Mouse (Mus musculus) urinary bladder, postnatal 14 days (tissue): ENCODE measurements around the gene Mtrr.

ENCODE experiments used
- DNase-seq: peaks from one replicate; pipeline ENCODE4 v3.0.0; 2021; ENCODE audit warnings: low spot score

Mtrr gene

DNA sequence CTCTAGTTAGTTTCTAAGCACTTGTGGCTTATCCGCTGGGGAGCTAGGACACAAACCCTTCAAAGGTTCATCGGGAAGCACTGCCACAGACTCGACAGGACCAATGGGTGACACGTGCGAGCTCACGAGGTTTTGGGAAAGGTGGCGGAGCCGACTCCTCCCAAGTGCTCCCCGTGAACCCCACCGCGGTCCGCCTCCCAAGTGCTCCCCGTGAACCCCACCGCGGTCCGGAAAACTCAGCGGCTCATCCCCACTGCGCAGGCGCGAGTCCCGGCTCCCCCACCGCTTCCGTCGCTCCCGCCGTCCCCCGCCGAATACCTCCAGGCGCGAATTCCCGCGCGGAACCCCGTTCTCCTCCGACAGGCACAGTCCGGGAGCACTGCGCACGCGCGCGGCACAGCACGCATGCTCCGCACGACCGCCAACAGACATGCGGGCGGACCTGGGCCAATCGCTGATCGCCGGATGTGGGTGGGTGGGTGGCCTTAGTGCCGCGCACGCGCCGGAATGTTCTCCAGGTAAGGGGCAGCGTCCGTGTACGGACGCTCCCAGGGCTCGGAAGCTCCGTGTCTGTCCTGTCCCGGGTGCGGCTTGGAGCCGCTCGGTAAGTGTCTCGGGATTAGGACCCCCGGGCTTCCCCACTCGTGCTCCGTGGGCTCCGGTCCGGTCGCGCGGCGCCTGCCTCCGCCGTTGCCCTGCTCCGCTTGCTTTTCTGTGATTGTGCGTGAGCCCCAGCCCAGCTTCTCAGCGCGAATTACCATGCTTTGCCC lies at the start of gene Mtrr, which contains the start of gene Fastkd3:
TSS of gene Mtrr (minus strand) at position 403 of the 770 bp plus-strand sequence.
TSS of gene Fastkd3 (plus strand) at position 488 of the 770 bp plus-strand sequence.
- peak; percentile 98 for DNase-seq

DNA sequence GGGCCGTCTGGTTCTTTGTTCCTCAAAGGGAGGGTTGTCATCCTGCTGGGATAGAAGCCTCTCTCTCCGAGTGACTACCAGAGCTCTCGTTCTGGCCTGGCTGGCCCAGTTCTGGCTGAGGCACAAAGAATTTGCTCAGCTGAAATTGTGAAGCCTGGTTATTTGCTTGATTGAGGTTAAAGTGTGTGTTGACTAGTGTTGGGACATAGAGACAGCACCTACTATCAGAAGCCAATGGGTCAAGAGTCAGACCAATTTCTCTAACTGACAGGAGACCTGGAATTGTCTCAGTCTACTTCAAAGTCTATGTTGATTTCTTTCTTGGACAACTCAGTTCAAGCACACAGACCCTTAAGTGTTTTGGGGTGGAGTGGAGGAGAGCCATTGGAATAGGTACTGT lies 45.1 kb upstream of the Mtrr start:
- no peak for DNase-seq

DNA sequence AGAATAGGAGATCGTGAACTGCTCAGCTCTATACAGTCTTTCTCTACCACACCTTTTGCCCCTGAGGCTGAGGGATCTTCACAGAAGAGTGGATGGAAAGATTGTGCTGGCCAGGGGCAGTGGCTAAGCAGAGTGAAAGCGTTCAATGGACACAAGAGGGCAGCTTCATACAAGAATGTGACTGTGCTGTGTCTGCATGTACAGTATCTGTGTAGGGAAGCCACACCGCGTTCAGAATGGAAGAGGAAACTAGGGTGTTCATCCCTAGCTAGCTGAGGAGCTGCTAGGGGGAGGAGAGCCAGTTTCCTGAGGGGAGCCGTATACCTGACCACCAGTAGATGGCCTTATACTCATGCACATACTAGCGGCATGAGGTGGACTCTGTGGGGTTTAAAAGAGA lies 40.8 kb upstream of the Mtrr start:
- DNase-seq = no peak

DNA sequence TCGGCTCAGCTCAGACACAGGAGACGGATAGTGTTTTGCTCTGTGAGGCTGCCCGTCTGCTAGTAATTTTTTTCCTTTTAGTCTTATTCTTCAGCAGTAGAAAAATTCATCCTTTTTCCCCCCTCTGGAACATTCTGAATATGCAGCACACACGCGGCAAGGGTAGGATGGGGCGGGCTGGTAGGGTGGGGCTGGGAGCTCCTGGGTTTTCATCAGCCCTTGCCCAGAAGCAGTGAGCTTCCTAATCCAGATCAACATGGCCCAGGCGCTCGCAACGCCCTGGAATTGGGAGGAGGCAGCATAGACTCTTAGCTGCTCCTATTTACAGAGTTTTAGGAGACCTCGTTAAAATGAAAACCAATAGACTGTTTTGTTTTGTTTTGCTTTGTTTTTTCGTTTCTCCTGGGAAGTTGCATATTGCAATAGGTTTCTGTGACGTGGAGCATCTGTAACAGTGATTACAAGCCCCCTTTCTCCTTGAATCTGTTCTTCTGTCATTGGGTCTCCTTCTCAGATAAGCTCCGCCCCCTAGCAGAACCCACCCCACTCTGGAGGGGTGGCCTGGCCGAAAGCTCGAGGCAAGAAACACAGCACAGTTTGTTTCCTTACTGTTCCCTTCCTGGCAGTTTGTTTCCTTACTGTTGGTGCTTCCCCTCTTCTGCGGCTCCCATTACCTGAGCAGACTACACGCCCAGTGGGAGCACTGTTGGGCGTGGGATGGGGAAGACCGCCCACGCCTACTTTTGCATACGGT lies 25.9 kb upstream of the Mtrr start:
- DNase-seq = no peak

DNA sequence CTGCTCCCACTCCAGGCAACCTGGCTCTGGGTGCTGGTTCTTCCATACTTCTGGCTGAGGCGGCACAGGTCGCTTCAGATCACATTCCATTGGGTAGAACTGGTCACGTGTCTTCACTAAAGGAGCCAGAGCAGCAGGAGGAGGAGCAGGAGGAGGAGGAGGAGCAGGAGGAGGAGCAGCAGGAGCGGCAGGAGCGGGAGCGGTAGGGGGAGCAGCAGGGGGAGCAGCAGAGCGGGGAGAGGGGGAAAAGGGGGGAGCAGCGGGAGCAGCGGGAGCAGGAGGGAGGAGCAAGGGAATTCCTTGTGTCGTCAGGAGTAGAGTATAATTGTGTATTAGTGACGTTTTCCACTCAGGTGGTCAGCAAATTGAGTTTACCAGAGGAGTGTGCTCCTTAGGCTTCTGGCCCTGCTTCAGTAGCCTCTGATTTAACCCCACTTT lies 23.8 kb upstream of the Mtrr start:
- DNase-seq = peak; percentile 36

DNA sequence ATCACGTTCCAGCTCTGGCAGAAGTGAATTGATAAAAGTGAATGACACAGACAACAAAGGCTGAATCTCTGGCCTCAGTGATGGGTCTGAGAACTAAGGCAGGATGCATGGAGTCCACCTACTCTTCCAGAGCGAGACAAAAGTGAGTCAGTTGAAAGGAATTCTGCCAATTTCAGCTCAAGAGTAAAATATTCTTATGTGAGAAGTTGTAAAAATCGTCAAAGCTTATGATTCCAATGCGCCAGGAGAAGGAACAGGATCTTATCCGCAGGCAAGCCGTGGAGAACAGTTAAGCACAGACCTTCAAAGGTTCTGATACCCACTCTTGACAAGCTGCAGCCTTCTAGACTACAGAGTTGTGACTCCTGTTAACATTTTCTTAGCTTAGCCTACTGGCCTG lies 21.1 kb upstream of the Mtrr start:
- DNase-seq = no peak

DNA sequence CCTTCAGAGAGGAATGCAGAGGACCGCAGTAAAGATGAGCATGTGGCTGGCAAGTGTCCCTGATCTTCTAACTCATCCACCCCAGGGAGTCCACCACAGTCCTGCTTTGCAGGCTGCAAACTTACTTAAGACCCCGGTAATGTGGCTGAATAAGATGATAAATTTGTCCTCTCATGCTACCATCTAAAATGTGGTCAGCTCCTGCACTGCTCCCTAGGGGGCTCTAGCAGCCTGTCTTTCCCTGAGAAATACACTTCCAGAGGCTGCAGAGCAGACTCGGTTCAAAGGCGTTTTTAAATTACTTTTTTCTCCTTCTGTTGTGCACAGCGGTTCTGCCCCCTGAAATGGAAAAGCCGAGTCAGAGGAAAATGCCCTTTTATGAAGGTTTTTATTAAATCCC lies 19.2 kb upstream of the Mtrr start:
- DNase-seq = no peak

DNA sequence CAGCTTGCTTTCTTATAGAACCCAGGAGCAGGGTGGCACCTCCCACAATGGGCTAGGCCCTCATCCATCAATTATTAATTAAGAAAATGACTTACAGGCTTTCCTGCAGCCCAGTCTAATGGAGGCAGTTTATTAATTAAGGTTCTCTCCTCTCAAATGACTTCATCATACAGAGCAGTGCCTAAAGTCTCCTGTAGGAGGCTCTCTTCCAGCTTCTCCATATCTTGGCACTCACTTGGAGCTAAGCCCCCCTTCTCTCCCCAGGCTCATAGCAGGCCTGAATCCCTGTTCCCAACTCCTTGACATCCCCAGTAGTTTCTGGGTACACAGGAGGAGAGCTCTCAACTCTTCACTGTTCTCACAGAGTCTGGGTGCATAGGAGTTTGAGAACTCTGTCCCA lies 17.0 kb upstream of the Mtrr start:
- DNase-seq = no peak

DNA sequence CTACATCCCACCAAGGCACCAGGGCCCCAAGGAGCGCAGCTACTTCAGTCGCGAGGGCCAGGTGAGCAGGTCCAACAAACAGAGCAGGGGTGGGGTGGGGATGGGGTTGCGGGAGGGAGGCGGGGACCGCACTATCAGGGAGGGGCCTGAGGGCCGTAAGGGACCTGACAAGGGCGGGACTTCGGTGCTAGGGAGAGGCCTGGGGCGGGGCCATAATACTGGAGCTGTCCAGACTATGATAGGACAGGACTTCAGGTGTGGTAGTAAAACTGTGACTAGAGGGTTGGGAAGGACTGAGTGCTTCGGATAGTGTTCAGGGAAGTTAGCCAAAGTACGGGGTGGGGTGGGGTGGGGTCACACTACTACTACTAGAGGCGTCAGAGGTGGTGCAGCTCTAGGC lies 15.7 kb upstream of the Mtrr start:
- no peak for DNase-seq

DNA sequence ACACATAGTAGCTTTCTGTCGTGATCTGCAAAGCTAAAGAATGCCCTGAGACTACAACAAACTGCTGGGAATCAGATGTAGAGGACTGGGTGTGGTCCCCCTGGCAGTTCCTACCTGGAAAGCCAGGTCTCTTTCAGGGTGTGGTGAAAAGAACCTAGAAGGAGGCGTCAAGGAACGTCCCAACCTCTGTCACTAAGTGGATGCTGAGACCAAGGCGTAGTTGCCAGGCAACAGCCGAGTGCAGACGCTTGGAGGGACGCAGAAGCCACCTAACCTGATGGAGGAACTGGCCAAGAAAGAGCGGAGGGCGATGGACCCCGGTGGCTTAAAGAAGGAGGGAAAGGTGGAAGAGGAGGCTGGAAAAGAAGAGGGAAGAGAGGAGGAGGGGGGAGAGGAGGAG lies 15.2 kb upstream of the Mtrr start, which contains the start of gene 1700001L19Rik:
TSS of gene 1700001L19Rik (plus strand) at position 223 of the 400 bp plus-strand sequence.
- no peak for DNase-seq

DNA sequence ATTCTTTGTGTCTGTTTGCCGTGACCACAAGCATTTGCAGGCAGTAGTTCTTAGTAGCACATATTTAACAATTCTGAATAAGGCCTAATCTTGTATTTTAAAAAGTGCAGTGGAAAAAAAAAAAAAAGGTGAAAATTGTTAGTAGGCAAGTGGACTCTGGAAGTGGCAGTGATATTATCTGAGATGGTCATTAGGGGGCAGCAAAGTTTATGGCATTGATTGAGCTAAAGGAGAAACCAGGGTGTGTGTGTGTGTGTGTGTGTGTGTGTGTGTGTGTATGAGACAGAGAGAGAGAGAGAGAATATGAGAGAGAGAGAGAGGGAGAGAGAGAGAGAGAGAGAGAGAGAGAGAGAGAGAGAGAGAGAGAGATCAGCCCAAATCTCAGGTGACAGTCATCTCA lies 11.8 kb upstream of the Mtrr start:
- DNase-seq = no peak

DNA sequence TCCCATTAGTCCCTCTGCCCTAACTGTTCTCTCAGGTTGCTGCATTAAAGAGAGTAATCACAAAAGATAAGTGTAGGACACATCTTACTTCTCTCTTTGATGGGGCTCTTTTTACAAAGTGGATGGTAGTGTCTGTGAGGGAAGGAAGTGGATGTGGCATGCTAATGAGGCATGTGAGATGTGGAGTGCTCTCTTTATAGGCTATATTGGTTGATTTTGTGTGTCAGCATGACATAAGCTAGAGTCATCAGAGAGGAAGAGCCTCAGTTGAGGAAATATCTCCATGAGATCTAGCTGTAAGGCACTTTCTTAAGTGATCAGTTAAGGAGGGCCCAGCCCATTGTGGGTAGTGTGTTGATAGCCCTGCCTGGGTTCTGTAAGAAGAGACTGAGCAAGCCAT lies 6.4 kb upstream of the Mtrr start:
- DNase-seq = no peak

DNA sequence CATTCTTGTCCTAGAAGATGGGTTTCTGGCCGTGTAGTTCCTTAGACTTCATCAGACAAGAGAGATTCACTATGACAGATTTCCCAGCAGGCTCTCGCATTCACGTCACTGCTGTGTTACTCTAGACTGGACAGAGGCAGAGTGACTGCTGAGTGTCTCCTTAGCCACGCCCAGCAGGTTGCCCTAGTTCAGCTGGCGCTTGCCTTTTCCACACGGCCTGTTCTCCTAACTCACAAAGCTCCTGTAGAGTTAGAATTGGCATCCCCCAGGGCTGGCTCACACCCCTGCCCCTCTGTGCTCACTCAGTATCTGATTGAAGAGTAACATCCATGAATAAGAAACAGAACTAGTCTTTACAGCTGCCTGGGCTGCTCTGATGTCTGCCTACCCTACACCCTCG lies 3.5 kb upstream of the Mtrr start:
- DNase-seq = no peak

DNA sequence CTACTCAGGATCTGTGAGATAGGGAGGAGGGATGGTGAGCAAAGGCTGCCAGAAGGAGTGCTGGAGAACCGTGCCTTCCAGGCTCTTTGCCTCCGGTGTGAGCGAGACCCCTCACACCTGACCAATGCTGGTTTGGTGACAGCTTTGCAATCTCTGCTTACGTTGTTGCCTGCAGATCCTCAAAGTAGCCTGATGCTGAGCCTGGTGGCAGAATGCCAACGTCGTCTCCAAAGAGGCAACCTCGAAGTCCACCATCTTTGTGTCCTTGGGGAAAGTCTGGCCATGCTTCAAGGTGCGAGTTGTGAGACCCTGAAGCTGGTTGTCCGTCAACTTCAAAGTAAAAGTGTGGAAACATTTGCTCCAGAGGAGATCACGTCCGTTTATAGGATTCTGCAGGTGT lies 2.0 kb upstream of the Mtrr start:
- no peak for DNase-seq

DNA sequence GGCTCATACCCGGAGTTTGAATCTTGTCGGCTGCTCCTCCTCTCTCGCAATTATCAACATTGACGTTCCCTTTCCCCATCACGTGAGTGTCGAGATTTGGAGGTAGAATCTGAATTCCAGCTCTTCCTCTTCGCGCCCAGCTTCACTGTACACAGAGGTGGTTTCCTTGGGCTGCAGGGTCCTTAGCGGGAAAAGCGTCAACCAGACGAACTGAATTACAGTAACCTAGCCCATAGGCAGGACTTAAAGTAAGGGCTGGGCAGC lies 500 bp upstream of the Mtrr start:
- no peak for DNase-seq

DNA sequence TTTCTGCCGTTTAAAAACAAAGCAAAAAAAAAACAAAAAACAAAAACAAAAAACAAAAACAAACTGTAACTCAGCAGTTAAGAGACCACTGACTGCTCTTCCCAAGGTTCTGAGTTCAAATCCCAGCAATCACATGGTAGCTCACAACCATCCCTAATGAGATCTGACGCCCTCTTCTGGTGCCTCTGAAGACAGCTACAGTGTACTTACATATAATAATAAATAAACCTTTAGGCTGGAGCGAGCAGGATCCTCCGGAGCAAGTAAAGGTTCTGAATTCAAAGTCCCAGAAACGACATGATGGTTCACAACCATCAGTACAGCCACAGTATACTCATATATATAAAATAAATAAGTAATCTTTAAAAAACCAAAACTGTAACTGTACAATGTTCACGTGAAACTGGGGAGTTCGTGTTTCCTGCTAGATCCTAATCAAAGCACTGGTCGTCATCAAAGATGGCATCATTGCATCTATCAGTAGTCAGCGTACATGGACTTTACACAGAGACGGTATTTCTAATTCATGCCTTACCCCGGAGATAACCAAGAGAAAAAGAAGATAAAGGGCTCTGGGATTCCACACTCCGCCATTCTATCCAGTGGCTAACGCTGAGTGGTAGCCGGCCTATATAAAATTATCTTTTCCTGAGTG lies 736 bp downstream of the Mtrr start:
- DNase-seq = no peak

DNA sequence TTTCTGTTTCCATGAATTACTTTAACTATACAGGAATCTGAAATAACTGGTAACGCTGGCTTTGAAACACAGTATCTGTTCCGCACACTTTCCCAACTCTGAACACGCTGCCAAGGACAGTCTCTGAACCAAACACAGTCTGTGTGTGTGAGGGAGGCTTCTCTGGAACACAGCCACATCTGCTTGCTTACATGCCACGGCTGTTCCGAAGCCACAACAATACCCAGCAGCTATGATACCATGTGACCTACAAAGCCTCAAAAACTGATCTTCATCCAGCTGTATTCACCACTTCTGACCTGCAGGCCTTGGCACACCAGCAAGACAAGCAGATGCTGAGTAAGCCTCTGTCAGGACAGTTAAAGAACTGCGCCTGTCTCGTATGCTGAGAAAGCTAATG lies 4.0 kb downstream of the Mtrr start:
- peak; percentile 23 for DNase-seq

DNA sequence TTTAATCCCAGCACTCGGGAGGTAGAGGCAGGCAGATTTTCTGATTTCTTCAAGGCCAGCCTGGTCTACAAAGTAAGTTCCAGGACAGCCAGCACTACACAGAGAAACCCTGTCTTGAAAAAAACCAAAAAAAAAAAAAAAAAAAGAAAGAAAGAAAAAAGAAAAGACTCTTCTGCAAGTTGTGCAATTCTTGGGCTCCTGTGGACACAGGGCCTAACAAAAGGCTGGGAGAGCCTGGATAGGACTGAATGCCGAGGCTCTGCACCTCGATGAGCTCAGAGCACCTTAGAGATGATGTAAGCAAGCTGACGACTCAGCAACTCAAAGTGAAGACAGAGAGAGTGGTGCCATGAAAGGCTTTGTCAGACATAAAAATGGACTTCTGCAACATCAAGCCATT lies 7.6 kb downstream of the Mtrr start:
- DNase-seq = no peak

DNA sequence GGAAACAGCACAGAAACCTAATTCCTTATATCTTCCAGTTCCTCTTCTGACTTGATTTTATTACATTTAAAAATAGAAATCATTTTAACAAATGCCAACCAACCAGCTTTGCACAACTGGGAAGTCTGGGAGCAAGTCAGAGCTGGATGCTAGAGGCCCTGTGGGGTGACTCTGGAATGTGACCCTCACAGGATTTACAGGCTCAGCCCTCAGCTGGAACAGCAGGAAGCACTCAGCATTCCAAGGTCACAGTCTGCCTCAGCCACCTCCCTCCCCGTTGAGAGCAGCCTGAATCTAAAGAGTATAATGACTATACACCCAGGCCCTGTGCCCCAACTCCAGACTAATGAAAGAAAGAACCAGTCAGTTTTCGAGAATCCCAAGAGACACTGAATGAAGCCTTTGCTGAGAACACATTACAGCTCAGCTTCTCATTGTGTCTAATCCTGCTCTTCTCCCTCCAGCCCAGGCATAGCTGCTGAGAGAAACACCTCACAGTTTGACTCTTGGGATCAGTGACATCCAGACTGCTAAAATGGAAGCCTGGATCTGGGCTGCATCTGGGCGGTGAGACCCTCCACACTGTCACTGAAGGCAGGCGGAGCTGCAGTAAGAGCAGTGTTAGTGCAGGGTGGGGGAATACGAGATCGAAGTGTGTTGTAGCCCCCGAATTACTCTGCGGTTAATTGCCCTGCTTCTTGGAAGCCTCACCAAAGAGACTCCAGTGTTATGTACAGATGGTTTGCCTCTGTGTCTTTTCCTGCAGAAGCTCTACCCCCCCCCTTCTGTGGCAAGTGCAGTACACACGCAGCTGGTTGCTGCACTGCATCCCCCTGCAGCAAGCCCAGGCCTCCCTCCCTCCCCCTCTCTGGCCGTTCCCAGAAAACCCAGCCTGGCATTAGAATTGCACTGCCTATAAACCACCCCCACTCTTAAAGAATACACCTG lies 8.7 kb downstream of the Mtrr start:
- no peak for DNase-seq

DNA sequence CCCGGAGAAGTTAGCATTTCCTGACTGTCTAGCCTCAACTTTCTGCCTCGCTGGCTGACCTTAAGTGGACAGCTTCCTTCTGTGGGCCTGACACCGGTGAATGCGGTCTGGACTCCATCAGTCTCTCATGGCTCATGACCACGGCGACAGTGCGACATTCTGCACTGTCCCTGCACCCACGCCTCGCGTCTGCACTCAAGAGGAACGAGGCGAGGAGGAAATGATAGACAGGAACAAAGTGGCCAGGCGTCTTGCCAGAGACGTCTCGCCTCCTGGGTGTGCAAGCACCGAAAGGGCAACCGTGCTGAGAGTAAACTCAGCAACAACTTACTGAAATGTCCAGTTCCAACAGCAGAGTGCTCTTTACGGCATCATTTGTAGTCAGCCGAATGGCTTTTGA lies 9.7 kb downstream of the Mtrr start:
- no peak for DNase-seq

DNA sequence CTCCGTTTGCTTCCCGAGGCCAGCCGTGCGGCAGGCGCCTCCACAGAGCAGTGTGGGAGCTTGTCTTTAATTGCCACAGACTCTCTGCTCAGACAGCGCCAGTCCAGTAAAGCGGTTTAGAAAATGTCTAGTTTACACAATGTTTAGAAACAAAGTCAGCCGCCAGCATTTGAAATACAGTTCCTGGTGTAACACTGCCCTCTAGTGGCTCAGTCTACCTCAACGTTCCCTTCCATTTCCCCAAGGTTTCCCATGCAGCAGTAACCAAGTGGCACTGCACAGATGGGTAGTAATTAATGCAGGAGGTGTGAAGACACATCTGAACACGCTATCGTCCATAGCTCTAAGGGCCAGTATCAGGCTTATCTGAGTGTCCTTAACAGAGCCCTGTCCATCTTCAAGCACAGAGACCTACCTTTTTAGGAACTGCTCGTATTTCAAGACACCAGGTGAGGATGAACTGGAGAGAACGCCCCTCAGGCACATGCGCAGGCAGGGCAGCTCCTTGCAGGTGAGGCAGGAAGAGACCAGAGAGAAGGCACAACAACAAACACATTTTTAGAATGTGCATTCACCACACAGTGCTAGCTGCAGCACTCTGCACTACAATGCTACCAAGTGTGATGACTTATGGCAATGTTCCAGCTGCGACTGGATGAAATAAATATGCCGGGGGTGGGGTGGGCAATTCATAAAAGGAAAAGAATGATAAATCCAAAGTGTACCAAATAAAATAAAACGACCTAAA lies 12.2 kb downstream of the Mtrr start:
- DNase-seq = peak; percentile 57
